Mouse (Mus musculus) neural tube, embryonic 10.5 days (tissue): ENCODE data around the gene Fam72a.

Source experiments
- DNase-seq: peaks from one replicate; pipeline ENCODE4 v3.0.0-alpha.2; 2017; ENCODE audit warnings: low spot score; ENCODE audit errors: extremely low spot score

Fam72a gene

DNA sequence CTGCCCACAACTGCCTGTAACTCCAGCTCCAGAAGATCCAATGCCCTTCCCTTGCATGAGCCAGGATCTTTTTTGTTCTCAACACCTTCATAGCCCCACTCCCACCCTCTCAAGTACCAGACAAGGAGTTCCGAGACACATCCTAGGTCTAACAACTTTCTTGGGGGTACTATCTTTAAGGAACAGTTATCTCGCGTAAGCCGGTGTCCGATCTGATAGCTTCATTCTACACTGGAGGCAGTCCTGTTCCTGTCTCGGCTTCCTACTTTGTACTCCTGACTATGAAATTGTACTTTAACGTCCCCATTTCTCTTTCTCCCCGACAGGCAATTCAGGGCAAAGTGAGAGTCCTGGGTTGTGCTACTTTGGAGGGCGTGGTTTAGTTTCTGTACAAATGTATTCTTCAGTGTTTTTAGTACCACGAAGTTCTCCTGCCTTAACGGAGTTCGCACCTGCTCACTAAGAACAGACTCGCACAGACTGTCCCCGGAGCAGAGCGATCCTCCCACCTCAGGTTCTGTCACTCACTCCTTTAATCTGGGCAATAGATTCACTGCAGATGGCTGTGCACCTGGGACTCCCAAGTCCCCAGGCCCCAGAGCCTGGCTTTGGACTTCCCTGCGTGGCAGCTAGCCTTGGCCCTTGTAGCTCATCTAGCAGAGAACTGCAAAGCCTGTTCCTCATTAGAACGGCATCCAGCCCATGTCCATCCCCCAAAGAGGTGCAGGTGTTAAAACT is 51.4 kb downstream of the Fam72a start:
- DNase-seq, result no peak

DNA sequence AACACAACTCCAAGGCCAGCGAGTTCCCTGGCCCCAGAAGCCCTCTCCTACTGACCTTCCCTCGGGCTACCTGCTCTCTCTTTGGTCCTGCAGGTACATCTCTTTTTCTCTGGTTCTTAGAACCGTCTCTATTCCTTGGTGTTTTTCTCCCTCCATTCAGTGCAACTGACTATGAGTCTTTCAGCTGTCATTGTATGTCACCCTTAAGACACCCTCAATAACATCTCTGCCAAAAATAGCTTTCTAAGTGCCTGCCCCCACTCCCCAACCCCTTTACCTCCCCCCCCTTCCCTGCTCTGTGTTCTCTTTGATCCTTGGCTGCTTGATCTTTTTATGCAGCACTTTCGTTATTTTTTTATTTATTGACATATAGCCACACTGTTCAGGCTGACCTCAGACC is 52.7 kb downstream of the Fam72a start:
- DNase-seq, result no peak

DNA sequence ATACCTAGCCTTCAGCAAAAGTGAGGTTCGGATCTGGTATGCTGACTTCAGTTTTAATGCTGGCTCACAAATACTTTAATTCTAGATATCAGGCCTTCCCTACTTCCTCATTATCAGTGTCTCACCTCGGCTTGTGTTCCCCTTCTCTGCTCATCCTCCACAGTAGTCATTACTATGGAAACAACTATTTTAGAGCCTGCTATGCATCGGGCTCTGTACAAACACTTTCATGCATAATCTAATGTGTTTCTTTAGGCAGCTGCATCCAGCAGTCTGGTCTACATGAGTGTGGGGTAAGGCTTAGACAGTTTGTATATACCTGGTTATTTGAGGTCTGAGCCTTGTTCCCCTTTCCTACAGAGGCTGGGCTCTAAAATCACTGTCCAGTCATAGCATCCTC is 55.9 kb downstream of the Fam72a start:
- no peak for DNase-seq

DNA sequence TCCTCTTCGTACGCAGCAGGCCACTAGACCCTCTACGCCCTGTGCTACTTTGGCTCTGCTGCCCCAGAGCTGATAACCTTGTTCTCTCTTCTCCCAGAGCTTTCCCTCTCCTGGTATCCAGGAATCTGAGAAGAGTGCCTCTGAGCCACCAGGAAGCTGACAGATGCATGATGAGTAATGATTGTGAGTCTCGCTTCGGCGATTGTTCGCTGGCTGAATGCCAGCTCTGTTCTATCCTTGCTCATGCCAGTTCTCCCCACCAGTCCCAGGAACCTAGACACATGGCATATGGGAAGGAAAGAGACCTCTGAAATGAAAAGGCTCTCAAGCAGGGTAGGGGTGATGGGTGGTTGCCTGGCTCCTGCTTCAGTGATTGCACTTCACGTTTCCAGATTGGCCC is 59.1 kb downstream of the Fam72a start:
- no peak for DNase-seq
